Mouse (Mus musculus) erythroblast, embryonic 14.5 days (primary cell): ENCODE data around the gene Fam53b. TPM values are rescaled to one million over a fixed set of nuclear protein-coding genes. Genes with fewer than 3 reads are reported as not detected.
"Not testable (repeated sequence)": the region's sequence is repeated elsewhere in the genome, so short reads cannot be mapped to it uniquely, and the experiment has no call there.

Experiments
- H3K27me3 ChIP-seq: 2 replicates; pipeline ENCODE4 v1.6.1; 2012; ENCODE audit warnings: inconsistent platforms; ENCODE audit not compliant: control insufficient read depth
- H3K36me3 ChIP-seq: 2 replicates; pipeline ENCODE4 v1.6.1; 2012; ENCODE audit warnings: mild to moderate bottlenecking, inconsistent platforms; ENCODE audit not compliant: control insufficient read depth
- H3K4me1 ChIP-seq: 2 replicates; pipeline ENCODE4 v1.6.1; 2012; ENCODE audit warnings: inconsistent platforms; ENCODE audit not compliant: control insufficient read depth
- H3K4me3 ChIP-seq: replicated peaks from 2 replicates; pipeline ENCODE3; 2012; ENCODE audit warnings: moderate library complexity, mild to moderate bottlenecking, inconsistent platforms
- H3K9me3 ChIP-seq: 2 replicates; pipeline ENCODE4 v1.6.1; 2012; ENCODE audit warnings: low read length, inconsistent platforms, mixed read lengths; ENCODE audit not compliant: control insufficient read depth
- GATA1 ChIP-seq: IDR thresholded peaks from 2 replicates; pipeline ENCODE4 v1.6.1; 2012; ENCODE audit warnings: low read length, inconsistent platforms, mixed read lengths
- TAL1 ChIP-seq: IDR thresholded peaks from 3 replicates; pipeline ENCODE4 v1.6.1; 2012; ENCODE audit warnings: low read length, inconsistent platforms, mixed read lengths
- polyA plus RNA-seq: library from polyadenylated mRNA; stranded (reverse); fragments of >175 nt; gene quantifications from 2 replicates; pipeline ENCODE4 v1.2.3, GENCODE M21; 2012

The Fam53b gene
- polyA plus RNA-seq, 1 experiment = 21.4 TPM

- Histone ChIP-seq H3K4me3 (no peak overlapping the region), H3K9me3 (no peaks in the 10 kb centered on the region), H3K4me1 (peaks cover 6% of the 10 kb centered on the region), H3K27me3 (no peaks in the 10 kb centered on the region), H3K36me3 (no peaks in the 10 kb centered on the region)
- TF ChIP-seq GATA1 = no peak
- no peak for TF ChIP-seq TAL1
Measured at GRCm38 (mm10) chr7:132665664-132666382, 147.9 kb downstream of the Fam53b start.

DNA sequence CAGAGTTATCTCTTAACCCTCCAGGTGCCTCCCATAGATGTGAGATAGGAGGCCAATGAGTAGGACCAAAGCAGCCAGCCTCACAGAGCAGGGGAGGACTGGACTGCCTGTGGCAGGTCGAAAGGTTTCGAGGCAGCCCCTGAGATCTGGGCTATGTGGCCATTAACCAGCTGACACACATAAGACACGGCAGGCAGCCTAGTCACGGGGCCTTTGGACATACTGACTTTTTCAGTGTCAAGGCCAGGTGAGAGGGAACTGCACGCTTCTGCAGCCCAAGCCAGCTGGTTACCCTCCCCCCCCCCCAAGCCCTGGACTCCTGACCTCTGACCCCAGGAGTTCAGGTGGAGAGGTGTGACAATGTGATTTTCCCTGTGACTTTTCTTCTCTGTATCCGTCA, 148.9 kb downstream of the Fam53b start:
- H3K9me3 ChIP-seq = no peaks in the 10 kb centered on the region
- H3K27me3 ChIP-seq = no peaks in the 10 kb centered on the region
- TF ChIP-seq TAL1 (no peak), GATA1 (no peak)
- H3K4me3 ChIP-seq = no peak overlapping the region
- H3K4me1 ChIP-seq = peaks cover 6% of the 10 kb centered on the region
- H3K36me3 ChIP-seq = no peaks in the 10 kb centered on the region

DNA sequence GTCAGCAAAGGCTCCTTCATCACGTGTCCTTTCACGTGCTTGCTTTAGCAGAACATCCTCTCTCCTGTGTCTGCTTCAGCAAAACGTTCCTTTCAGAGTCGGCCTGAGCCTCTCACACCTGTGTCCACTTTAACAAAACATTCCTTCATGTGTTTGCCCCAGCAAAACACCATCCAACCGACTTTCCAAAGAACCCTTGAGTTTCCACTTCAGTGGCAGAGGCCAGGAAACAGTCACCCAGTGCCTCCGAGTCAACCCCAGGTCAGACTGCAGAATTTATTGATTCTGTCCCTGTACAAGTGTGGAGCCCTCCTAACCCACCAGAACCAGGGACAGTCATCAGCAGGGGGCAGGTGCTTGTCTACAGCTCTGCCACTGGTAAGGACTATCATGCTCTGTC, 150.9 kb downstream of the Fam53b start:
- not testable (repeated sequence) for H3K27me3 ChIP-seq, H3K4me3 ChIP-seq, H3K9me3 ChIP-seq, H3K36me3 ChIP-seq, H3K4me1 ChIP-seq

Other genes starting within 250 kb of the Fam53b start
- 0.05 and 0.09 TPM in 2 replicates for gene Oat, start 237.5 kb downstream of the Fam53b start, polyA plus RNA-seq
- gene Nkx1-2, start 214.2 kb downstream of the Fam53b start, polyA plus RNA-seq = not detected in 2 replicates
- gene Lhpp, start 203.2 kb downstream of the Fam53b start, polyA plus RNA-seq = 0.09 and 0.12 TPM in 2 replicates
- 0.45 and 0.72 TPM in 2 replicates for gene Eef1akmt2, start 38.8 kb upstream of the Fam53b start, polyA plus RNA-seq
- 0.22 and 0.24 TPM in 2 replicates for gene Abraxas2, start 45.3 kb upstream of the Fam53b start, polyA plus RNA-seq
- gene Zranb1, start 117.3 kb upstream of the Fam53b start, polyA plus RNA-seq = 1.3 TPM in 2 replicates